Mouse (Mus musculus) kidney, embryonic 15.5 days (tissue): Measurements from ENCODE around the gene Clcnkb. TPM values are rescaled to one million over a fixed set of nuclear protein-coding genes. Genes with fewer than 3 reads are reported as not detected.

ENCODE experiments used
- ATAC-seq: fragments of 200-750 bp; cut with Nextera tagmentation; replicated peaks from 2 replicates; pipeline ENCODE4 v1.8.0; 2017; ENCODE audit warnings: moderate TSS enrichment; ENCODE audit not compliant: low FRiP score
- H3K27ac ChIP-seq: fragments of 300-500 bp; sonication (generic); 2 replicates; pipeline ENCODE4 v1.5.1; 2015; ENCODE audit warnings: mild to moderate bottlenecking, inconsistent platforms
- H3K27me3 ChIP-seq: fragments of 300-500 bp; sonication (generic); 2 replicates; pipeline ENCODE4 v1.6.1; 2015; ENCODE audit warnings: inconsistent platforms
- H3K36me3 ChIP-seq: fragments of 300-500 bp; sonication (generic); 2 replicates; pipeline ENCODE4 v1.6.1; 2015; ENCODE audit warnings: inconsistent platforms
- H3K4me1 ChIP-seq: fragments of 300-500 bp; sonication (generic); 2 replicates; pipeline ENCODE4 v1.6.1; 2015; ENCODE audit warnings: inconsistent platforms
- H3K4me2 ChIP-seq: fragments of 300-500 bp; sonication (generic); 2 replicates; pipeline ENCODE4 v1.6.1; 2015; ENCODE audit warnings: moderate library complexity, mild to moderate bottlenecking, inconsistent platforms
- H3K4me3 ChIP-seq: fragments of 300-500 bp; sonication (generic); replicated peaks from 2 replicates; pipeline ENCODE4 v1.5.1; 2015; ENCODE audit warnings: mild to moderate bottlenecking, inconsistent platforms
- H3K9ac ChIP-seq: fragments of 300-500 bp; sonication (generic); 2 replicates; pipeline ENCODE4 v1.6.1; 2015; ENCODE audit warnings: mild to moderate bottlenecking, inconsistent platforms
- H3K9me3 ChIP-seq: fragments of 300-500 bp; sonication (generic); replicated peaks from 2 replicates; pipeline ENCODE4 v1.6.1; 2016; ENCODE audit warnings: inconsistent platforms
- WGBS: fragments of 180-500 bp; shearing (Covaris S2); methylation state at CpG from one replicate; pipeline ENCODE4 v1.1.7; 2015; ENCODE audit warnings: mixed read lengths; 5-methylcytosine and 5-hydroxymethylcytosine counted together
- polyA plus RNA-seq: library from polyadenylated mRNA; unstranded; fragments of >200 nt; fragmentation: Nextera tagmentation; extraction: Ambion mirVana; gene quantifications from 2 replicates; pipeline ENCODE4 v1.2.1, GENCODE M21; 2015

Gene Clcnkb
- polyA plus RNA-seq, 1 experiment from 2014 or later = 19.5 TPM

DNA sequence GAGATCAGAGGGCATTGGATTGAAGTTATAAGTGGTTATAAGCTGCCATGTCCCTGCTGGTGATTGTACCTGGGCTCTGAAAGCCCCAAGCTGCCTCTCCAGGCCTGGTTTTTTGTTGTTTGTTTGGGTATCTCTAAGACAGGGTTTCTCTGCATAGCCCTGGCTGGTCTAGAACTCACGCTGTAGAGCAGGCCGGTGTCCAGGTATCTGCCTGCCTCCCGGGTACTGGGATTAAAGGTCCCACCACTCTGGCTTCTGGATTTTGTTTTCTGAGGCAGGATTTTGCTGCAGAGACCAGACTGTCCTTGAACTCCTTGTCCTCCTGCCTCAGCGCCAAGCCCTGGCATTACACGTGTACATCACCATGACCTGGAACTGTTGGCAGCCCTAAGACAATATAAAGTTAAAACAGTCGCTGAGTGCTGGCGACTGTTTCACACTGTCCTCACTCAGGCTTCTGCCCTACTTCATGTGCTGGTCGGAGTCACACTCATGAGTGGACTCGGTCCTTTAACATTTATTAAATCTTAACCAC is 36.2 kb upstream of the Clcnkb start:
- 91% methylated on average over 9 of the region's 9 CpGs for WGBS
- peaks cover 17% of the 10 kb centered on the region for H3K4me1 ChIP-seq
- no peaks in the 10 kb centered on the region for H3K9me3 ChIP-seq
- no peak overlapping the region for H3K27ac ChIP-seq
- no peak overlapping the region for H3K9ac ChIP-seq
- H3K27me3 ChIP-seq = no peaks in the 10 kb centered on the region
- peaks cover 67% of the 10 kb centered on the region for H3K36me3 ChIP-seq
- H3K4me3 ChIP-seq = no peak overlapping the region
- ATAC-seq = no peak
- H3K4me2 ChIP-seq = no peak overlapping the region

DNA sequence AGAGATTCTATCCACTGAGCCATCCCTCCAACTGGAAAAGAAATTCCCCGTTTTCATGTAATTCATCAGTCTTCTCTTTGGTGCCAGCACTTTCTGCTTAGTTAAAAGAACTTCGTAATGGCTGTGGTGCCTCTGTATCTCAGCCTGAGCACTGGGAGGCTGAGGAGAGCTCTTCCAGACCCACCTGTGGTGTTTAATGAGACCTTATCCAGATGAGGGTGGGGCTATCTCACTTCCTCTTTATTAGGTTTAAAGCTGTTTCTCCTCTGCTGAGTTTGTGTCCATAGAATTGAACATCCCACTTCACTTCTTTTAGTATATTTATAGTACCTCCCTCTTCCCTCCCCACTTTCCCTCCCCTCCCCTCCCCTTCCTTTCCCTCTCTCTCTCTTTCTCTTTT is 35.4 kb upstream of the Clcnkb start:
- H3K9ac ChIP-seq = no peak overlapping the region
- no peak overlapping the region for H3K4me3 ChIP-seq
- H3K27me3 ChIP-seq = no peaks in the 10 kb centered on the region
- peaks cover 20% of the 10 kb centered on the region for H3K4me1 ChIP-seq
- 85% methylated on average over 2 of the region's 2 CpGs for WGBS
- H3K9me3 ChIP-seq = no peaks in the 10 kb centered on the region
- no peak for ATAC-seq
- H3K4me2 ChIP-seq = no peak overlapping the region
- peaks cover 65% of the 10 kb centered on the region for H3K36me3 ChIP-seq
- no peak overlapping the region for H3K27ac ChIP-seq

DNA sequence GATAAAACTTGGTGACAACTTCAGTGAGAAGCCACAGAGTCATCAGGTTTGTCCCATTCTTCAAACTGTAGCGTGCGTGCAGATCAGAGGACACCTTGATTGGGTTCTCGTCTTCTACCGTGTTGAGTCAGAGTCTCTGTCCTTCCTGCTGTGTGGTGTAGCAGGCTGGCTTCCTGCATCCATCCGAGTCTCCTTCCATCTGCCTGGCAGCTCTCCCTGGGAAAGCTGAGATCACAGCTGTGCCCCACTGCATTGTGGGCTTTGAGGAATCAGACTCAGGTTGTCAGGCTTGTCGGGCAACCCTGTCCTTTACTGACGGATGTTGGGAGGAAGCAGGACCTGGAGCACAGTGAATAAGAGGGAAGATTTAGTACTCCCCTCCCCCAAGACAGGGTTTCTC is 30.4 kb upstream of the Clcnkb start:
- ATAC-seq = no peak
- no peak overlapping the region for H3K27ac ChIP-seq

DNA sequence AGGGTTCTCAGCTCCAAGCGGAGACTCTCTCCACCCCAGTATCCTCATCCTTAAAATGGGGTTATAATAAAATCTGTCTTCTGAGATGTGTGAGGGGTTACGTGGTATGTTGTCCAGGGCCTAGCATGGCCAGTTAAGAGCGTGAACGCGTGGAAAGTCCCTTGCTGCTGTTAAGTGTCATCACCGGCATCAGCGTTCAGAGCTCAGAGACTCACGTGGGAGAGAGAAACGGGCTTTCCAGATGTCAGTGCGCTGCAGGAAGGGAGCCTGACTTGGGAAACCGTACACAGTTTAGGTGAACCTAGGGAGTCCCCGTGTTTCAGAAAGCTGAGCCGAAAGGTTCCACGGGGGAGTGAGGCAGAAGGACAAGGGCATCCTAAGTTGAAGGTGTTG is 29.5 kb upstream of the Clcnkb start:
- Histone ChIP-seq H3K9me3 (no peaks in the 10 kb centered on the region), H3K27me3 (no peaks in the 10 kb centered on the region), H3K36me3 (peaks cover 35% of the 10 kb centered on the region), H3K4me2 (peak overlapping the region; percentile 85), H3K27ac (peak overlapping the region; percentile 76; the same call in 1 of the 2 replicates), H3K9ac (peak overlapping the region; percentile 96), H3K4me1 (peaks cover 25% of the 10 kb centered on the region), H3K4me3 (peak overlapping the region; percentile 99)
- ATAC-seq = 0 out of 2 replicates have a peak, but pooled peaks have one; percentile 2
- 8% methylated on average over 14 of the region's 14 CpGs for WGBS

More for the DNA sequence above, 30.4 kb upstream of the Clcnkb start:
- H3K4me2 ChIP-seq = 0 out of 2 replicates have a peak overlapping the region, but pooled peaks have one; percentile 85
- H3K4me1 ChIP-seq = peaks cover 25% of the 10 kb centered on the region
- no peak overlapping the region for H3K4me3 ChIP-seq
- H3K27me3 ChIP-seq = no peaks in the 10 kb centered on the region
- H3K9me3 ChIP-seq = no peaks in the 10 kb centered on the region
- 68% methylated on average over 7 of the region's 7 CpGs for WGBS
- peaks cover 40% of the 10 kb centered on the region for H3K36me3 ChIP-seq
- H3K9ac ChIP-seq = peak overlapping the region; percentile 96; the same call in 1 of the 2 replicates

DNA sequence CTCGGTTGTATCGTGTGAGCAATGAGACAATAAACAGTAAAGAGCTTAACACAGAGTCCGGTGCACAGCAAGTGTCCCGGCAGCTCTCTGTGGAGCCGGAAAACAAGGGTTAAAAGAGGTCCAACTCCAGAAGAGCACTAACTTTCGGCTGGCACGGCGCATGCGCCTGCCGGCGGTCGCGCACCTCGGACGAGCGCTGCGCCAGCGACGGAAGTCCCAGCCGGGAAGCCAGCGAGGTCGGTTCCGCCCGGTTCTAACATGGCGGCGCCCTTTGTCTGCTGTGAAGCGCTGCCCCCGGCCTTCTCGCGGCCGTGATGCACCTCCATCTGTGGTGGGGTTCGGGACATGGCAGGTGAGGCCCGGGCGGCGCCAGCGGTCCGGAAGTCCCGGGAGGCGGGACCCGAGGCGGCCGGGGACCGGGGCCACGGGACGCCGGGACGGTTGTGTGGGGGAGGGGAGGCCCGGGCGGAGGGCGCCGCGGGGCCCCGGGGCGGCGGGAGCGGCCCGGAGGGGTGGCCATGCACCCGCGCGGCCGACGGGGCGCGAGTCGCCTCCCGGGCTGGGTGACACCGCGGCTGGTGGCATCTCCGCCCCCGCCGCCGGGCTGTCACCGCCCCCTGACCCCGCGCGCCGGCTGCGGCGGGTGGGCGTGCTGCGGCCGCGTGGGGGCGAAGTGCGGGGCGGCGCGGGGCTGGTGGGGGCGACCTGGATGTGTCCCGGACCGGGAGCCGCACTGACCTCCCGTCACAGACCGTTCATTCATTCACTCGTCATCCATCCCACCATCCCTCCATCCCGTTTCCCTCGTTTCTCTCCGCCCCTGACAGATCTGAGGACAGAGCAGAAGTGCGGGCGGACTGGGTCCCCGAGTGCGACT is 28.9 kb upstream of the Clcnkb start, which contains the start of gene Zbtb17:
Gene Zbtb17, plus strand, starts transcription at position 204 of the 877 bp plus-strand sequence.
- H3K4me3 ChIP-seq = peak within 1 kb of the TSS; percentile 99
- WGBS = under 1% methylated on average over 82 of the region's 102 CpGs

DNA sequence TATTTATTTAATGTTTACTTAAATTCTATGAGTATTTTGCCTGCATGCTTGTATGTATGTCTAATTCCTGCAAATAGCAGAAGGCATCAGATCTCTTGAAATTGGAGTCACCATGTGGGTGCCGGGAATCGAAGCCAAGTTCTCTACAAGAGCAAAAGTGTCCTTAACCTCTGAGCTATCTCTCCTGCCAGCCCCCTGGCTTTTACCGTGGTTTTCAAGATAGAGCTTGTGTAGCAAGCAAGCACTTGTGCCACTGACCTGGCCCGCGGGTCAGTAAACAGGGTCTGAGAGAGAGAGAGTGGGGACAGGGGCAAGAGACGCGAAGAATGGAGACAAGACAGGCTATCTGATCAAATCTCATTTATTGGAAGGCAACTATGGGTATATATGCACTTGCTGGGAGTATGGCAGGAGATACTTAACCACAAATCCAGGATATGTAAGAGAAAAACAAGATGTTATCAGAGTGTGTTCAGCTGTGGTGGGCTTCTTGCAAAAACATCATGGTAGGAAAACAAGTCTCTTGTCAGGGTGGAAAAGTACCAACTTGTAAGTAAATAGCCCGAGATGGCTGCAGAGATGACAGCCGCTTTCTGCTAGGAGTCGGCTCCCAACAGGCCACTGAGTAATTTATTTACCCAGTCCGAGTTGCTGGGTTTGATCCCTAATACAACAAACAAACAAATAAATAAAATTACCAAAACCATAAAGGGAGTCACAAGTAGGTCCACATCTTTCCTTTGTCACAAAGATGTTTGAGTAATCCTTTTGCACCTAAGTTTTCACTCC is 28.0 kb upstream of the Clcnkb start:
- 43% methylated on average over 11 of the region's 11 CpGs for WGBS
- Histone ChIP-seq H3K4me1 (peaks cover 27% of the 10 kb centered on the region), H3K27ac (peak overlapping the region; percentile 49; the same call in 1 of the 2 replicates), H3K9ac (peak overlapping the region; percentile 96), H3K9me3 (no peaks in the 10 kb centered on the region), H3K4me2 (peak overlapping the region; percentile 85), H3K36me3 (peaks cover 21% of the 10 kb centered on the region), H3K27me3 (no peaks in the 10 kb centered on the region), H3K4me3 (peak overlapping the region; percentile 99)
- no peak for ATAC-seq

More for the DNA sequence above, 28.9 kb upstream of the Clcnkb start, which contains the start of gene Zbtb17:
- Histone ChIP-seq H3K27ac (peak within 1 kb of the TSS; percentile 76), H3K36me3 (peaks cover 29% of the 10 kb centered on the region), H3K4me2 (peak within 1 kb of the TSS; percentile 85), H3K27me3 (no peaks in the 10 kb centered on the region), H3K9ac (peak within 1 kb of the TSS; percentile 96), H3K9me3 (no peaks in the 10 kb centered on the region), H3K4me1 (peaks cover 25% of the 10 kb centered on the region)
- peak; percentile 91 for ATAC-seq

DNA sequence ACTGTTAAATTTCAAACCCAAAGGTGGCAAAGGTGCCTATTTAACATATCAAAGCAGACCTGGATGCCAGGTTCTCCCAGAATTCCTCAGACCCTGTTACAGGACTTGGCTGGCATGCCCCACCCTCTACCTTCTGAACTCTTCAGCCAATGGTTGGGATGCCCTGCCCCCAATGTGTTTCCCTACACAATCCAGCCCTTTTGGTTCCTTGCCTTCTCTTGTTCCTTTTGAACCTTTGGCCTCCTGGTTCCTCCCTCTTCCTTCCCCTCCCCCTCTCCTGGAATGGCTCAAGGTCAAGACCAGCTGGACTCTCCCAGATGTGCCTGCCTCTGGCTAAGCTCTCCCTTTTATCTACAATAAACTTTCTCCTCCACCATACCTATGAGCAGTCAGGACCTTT is 25.1 kb upstream of the Clcnkb start:
- H3K4me3 ChIP-seq = no peak overlapping the region
- peaks cover 20% of the 10 kb centered on the region for H3K4me1 ChIP-seq
- no peaks in the 10 kb centered on the region for H3K9me3 ChIP-seq
- no peak overlapping the region for H3K9ac ChIP-seq
- H3K36me3 ChIP-seq = no peaks in the 10 kb centered on the region
- H3K27ac ChIP-seq = no peak overlapping the region
- no peaks in the 10 kb centered on the region for H3K27me3 ChIP-seq
- H3K4me2 ChIP-seq = no peak overlapping the region
- ATAC-seq = 0 out of 2 replicates have a peak, but pooled peaks have one; percentile 28

DNA sequence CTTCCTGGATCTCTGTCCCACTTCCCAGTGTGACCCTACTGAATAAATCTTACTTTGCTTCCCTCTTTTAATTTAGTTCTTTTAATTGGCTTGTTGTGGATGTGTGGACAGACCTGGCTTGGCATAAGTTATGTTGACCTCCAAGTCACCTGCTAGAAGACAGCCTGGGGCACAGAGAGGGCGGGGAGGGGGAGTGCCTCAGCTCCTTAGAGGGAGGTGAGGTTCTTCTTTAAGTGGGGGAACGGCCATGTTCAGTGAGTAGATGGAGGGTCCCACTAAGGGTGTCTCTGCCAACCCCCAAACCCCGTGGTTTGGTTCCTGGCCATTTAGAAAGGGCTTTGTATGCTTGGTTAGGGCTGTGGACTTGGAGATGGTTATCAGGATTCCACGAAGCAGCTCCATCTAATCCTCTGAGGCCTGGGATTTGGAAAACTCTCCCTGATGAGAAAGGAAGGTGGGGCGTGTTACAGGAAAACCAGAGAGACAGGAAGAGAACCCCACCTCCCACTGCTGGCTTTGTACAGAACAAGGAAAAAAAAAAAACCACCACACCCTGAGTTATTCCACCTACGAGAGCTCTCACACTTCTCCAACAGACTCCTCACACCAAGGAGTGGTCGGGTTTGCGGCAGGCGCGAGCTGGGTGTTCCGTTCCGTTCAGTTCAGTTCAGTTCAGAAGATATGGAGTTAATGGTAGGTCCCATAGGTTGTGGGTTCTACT is 23.4 kb upstream of the Clcnkb start:
- H3K4me1 ChIP-seq = peaks cover 12% of the 10 kb centered on the region
- whole genome bisulfite sequencing = 75% methylated on average over 12 of the region's 12 CpGs
- H3K36me3 ChIP-seq = no peaks in the 10 kb centered on the region
- no peaks in the 10 kb centered on the region for H3K27me3 ChIP-seq
- no peak overlapping the region for H3K9ac ChIP-seq
- H3K4me3 ChIP-seq = no peak overlapping the region
- no peak overlapping the region for H3K4me2 ChIP-seq
- no peak for ATAC-seq
- no peak overlapping the region for H3K27ac ChIP-seq
- no peaks in the 10 kb centered on the region for H3K9me3 ChIP-seq

DNA sequence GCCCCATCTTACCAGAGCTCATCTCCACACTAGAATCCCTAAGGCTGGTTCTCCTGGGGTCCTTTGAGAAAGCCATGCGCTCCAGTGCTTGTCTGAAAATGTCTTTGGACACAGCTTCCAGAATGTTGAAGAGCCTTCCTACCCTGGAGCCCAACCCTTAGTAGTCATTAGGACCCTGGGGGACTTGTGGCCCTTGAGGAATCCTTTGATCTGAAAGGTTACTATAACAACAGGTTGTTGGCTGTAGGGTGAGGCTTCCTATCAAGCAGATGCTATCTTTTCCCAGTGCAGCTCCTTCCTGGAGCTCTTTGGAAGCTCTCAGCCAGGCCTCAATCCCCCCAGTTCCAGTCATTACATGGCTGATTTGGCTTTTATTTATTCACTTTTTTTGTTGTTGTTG is 20.2 kb upstream of the Clcnkb start, which contains the start of gene Srarp:
Gene Srarp, minus strand, starts transcription at position 132 of the 400 bp plus-strand sequence.
- no peak within 1 kb of the TSS for H3K9ac ChIP-seq
- H3K4me3 ChIP-seq = no peak within 1 kb of the TSS
- 77% methylated on average over 1 of the region's 1 CpGs for WGBS
- H3K9me3 ChIP-seq = no peaks in the 10 kb centered on the region
- ATAC-seq = no peak
- no peaks in the 10 kb centered on the region for H3K27me3 ChIP-seq
- H3K36me3 ChIP-seq = no peaks in the 10 kb centered on the region
- H3K4me1 ChIP-seq = 0 out of 2 replicates have a peak, but pooled peaks cover 3% of the 10 kb centered on the region
- no peak within 1 kb of the TSS for H3K27ac ChIP-seq
- no peak within 1 kb of the TSS for H3K4me2 ChIP-seq

DNA sequence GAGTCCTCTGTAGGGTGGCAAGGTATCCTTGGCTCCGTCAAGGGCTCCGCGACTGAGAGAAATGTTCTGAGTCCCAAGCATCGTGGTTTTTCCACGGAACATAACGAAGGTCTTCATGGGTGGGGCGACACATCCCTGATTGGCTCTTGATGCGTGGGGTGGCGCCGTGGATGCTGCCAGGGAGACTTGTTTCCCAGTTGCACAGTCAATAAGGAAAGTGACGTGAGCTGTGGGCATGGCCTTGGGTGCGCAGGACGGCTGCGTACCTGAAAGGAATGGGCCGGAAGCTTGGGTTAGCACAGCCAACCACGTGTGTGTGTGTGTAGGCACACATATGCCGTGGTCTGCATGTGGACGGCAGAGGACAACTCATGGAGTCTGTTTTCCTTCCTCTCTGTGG is 17.4 kb upstream of the Clcnkb start:
- no peaks in the 10 kb centered on the region for H3K36me3 ChIP-seq
- ATAC-seq = no peak
- no peaks in the 10 kb centered on the region for H3K27me3 ChIP-seq
- no peak overlapping the region for H3K4me2 ChIP-seq
- no peaks in the 10 kb centered on the region for H3K4me1 ChIP-seq
- H3K27ac ChIP-seq = no peak overlapping the region
- no peak overlapping the region for H3K4me3 ChIP-seq
- H3K9ac ChIP-seq = no peak overlapping the region
- WGBS = 84% methylated on average over 18 of the region's 18 CpGs
- H3K9me3 ChIP-seq = no peaks in the 10 kb centered on the region

DNA sequence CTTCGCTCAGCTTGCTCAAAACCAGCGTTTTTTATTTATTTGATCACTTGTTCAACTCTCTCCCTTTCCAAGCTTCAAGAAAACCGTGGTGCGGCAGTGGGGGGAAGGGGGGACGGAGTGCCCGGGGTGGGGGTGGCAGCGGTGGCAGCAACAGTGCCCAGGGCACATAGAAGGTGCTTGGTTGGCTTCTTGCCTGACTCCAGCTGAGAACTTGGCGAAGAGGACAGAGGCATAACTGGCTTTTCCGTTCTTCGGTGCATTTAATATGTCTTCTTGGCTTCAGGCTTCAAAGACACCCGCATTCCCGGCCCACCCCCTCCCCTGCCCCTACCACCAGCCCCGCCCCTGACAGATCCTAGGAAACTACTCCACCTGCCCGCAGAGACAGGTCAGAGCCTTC is 16.9 kb upstream of the Clcnkb start:
- Histone ChIP-seq H3K4me3 (no peak overlapping the region), H3K36me3 (no peaks in the 10 kb centered on the region), H3K4me2 (no peak overlapping the region), H3K4me1 (no peaks in the 10 kb centered on the region), H3K27me3 (no peaks in the 10 kb centered on the region), H3K9me3 (no peaks in the 10 kb centered on the region), H3K27ac (no peak overlapping the region), H3K9ac (no peak overlapping the region)
- WGBS = 53% methylated on average over 14 of the region's 14 CpGs
- ATAC-seq = no peak
